ENCODE assay signal across 1 mouse cellular context in genomic region chr7:126777476-126777875, GRCm38 (mm10).
TF ChIP-seq lines count a peak whose summit lies in the region.

No protein-coding gene starts in this region.

TF ChIP-seq in MEL, 35 proteins besides CTCF, POLR2A, EP300 and RAD21:
- TF ChIP-seq ZNF384 (IDR thresholded peaks at IDR 0.05; ENCODE audit: low read depth, low read length) (no peak), ZC3H11A (IDR thresholded peaks at IDR 0.05; ENCODE audit: low read depth, low read length) (no peak), MAFK (IDR thresholded peaks at IDR 0.05; ENCODE audit: borderline replicate concordance, low read depth, low read length) (no peak), MXI1 (IDR thresholded peaks at IDR 0.05; ENCODE audit: low read depth, low read length) (no peak), GATA1 (IDR thresholded peaks at IDR 0.05; ENCODE audit: low read depth, low read length) (no peak), POLR2AphosphoS2 (IDR thresholded peaks at IDR 0.05; ENCODE audit: low read length) (no peak), USF1 (IDR thresholded peaks at IDR 0.05; ENCODE audit: low read depth, low read length) (no peak), MAX (IDR thresholded peaks at IDR 0.05; ENCODE audit: low read length) (no peak), HCFC1 (IDR thresholded peaks at IDR 0.05; ENCODE audit: low read depth, low read length) (no peak), TBP (IDR thresholded peaks at IDR 0.05; ENCODE audit: low read depth, low read length) (no peak), ELF1 (IDR thresholded peaks at IDR 0.05; ENCODE audit: low read depth, low read length) (no peak), GABPA (IDR thresholded peaks at IDR 0.05; ENCODE audit: low read depth, low read length) (no peak), E2F4 (IDR thresholded peaks at IDR 0.05; ENCODE audit: borderline replicate concordance, low read depth, low read length) (no peak), ZMIZ1 (IDR thresholded peaks at IDR 0.05; ENCODE audit: low read depth, low read length) (no peak), CHD1 (IDR thresholded peaks at IDR 0.05; ENCODE audit: low read depth, low read length) (no peak), POLR2AphosphoS5 (IDR thresholded peaks at IDR 0.05; ENCODE audit: borderline replicate concordance, low read depth, low read length) (no peak), UBTF (IDR thresholded peaks at IDR 0.05; ENCODE audit: borderline replicate concordance, insufficient read depth, low read depth, low read length) (no peak), NELFE (IDR thresholded peaks at IDR 0.05; ENCODE audit: low read depth, low read length) (no peak)
